Mouse (Mus musculus): ENCODE results near the gene Tesc. TPM values are rescaled to one million over a fixed set of nuclear protein-coding genes. Genes with fewer than 3 reads are reported as not detected.

Tesc gene
- polyA plus RNA-seq, 1 experiment, result 17.1 TPM

DNA sequence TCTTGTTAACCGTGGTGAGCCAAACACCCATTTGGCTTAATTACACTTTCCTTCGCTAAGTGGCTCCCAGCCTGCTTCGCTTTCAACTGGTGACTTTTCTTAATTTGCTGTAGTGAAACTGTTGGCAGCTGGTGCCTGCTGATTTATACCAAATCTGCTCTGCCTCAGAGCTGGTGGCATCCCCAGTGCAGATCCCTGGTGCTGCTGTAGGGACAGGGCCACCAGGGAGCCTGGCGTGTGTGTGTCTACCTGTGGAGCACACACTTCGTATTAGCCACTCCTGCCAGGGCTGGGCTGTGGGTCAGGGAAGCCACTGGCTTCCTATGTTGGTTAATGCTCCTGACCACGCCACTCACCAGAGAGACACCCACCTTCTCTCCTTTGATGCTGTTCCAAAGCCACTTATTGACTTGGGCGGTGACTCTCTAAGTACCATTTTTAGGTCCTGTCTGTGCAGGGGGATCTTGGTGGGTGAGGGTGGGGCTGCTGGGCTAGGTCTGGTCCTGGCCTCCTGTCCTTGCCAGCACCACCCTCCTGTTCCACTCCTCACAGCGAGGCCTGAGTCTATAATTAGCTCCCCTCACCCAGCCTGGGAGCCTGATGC lies 30.1 kb downstream of the Tesc start:
- Histone ChIP-seq H3K27me3 (ENCODE audit: control insufficient read depth, insufficient read depth, low read length) (no peaks in the 10 kb centered on the region), H3K4me1 (ENCODE audit: control insufficient read depth, insufficient read depth, insufficient read length) (no peaks in the 10 kb centered on the region), H3K36me3 (ENCODE audit: control insufficient read depth, insufficient read depth, low read length) (no peaks in the 10 kb centered on the region), H3K4me3 (ENCODE audit: extremely low read depth, insufficient read depth, insufficient read length) (no peak overlapping the region), H3K27ac (ENCODE audit: insufficient read depth, low read length) (no peak overlapping the region)
- no peak for TF ChIP-seq POLR2A (IDR thresholded peaks at IDR 0.05; ENCODE audit: low read depth, low read length)
- WGBS, result 53% methylated on average over 8 of the region's 8 CpGs
- DNase-seq (ENCODE audit: low read depth in 1 of 2, low spot score in 2 of 2), result no peak

DNA sequence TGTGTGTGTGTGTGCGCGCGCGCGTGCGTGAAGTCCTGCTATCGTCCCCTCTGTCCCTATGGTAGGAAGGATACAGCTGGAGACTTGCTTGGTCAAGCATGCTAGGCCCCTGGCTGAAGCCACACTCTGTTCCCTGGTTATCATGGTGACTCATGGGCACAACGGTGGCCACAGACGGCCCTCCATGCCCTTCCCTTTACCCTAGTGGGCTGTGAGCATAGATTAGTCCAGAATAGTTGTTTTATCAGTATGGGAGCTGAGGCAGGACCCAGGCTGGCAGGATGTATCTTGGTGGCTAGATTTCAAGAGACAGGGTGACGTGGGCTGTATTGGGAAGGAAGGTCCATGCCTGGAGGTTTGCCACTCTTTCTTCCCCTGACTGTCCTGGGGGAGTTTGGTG lies 31.3 kb downstream of the Tesc start:
- TF ChIP-seq CTCF (IDR thresholded peaks at IDR 0.05; ENCODE audit: extremely low read depth, insufficient read depth, insufficient read length, insufficient replicate concordance), result no peak
- TF ChIP-seq POLR2A (IDR thresholded peaks at IDR 0.05; ENCODE audit: low read depth, low read length), result no peak
- no peak overlapping the region for H3K4me3 ChIP-seq (ENCODE audit: extremely low read depth, insufficient read depth, insufficient read length)
- H3K36me3 ChIP-seq (ENCODE audit: control insufficient read depth, insufficient read depth, low read length), result no peaks in the 10 kb centered on the region
- H3K27ac ChIP-seq (ENCODE audit: insufficient read depth, low read length), result no peak overlapping the region
- DNase-seq (ENCODE audit: low read depth in 1 of 2, low spot score in 2 of 2), result no peak
- H3K27me3 ChIP-seq (ENCODE audit: control insufficient read depth, insufficient read depth, low read length), result no peaks in the 10 kb centered on the region
- 84% methylated on average over 10 of the region's 10 CpGs for WGBS
- no peaks in the 10 kb centered on the region for H3K4me1 ChIP-seq (ENCODE audit: control insufficient read depth, insufficient read depth, insufficient read length)

DNA sequence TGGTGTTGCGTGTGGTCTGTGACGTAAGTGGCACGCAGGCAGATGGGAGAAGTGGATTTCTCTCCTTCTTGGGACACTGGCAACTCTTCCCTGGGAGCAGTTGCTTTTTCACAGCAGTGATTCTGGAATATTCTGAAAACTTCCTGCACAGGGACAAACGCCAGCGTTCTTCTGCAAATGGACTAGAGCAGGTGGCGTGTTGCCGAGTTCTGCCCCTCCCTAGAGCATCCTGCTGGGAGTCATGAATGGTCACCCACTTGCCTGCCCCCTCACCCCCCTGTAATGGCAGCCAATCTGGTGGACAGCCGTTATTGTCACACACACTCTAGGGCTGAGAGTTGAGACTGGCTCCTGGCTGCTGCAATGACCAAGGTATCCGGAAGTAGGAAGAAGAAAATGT lies 32.1 kb downstream of the Tesc start:
- no peaks in the 10 kb centered on the region for H3K4me1 ChIP-seq (ENCODE audit: control insufficient read depth, insufficient read depth, insufficient read length)
- H3K4me3 ChIP-seq (ENCODE audit: extremely low read depth, insufficient read depth, insufficient read length), result no peak overlapping the region
- H3K27ac ChIP-seq (ENCODE audit: insufficient read depth, low read length), result no peak overlapping the region
- no peaks in the 10 kb centered on the region for H3K36me3 ChIP-seq (ENCODE audit: control insufficient read depth, insufficient read depth, low read length)
- DNase-seq (ENCODE audit: low read depth in 1 of 2, low spot score in 2 of 2), result no peak
- 91% methylated on average over 9 of the region's 9 CpGs for WGBS
- no peak for TF ChIP-seq POLR2A (IDR thresholded peaks at IDR 0.05; ENCODE audit: low read depth, low read length)
- no peak for TF ChIP-seq CTCF (IDR thresholded peaks at IDR 0.05; ENCODE audit: extremely low read depth, insufficient read depth, insufficient read length, insufficient replicate concordance)
- H3K27me3 ChIP-seq (ENCODE audit: control insufficient read depth, insufficient read depth, low read length), result no peaks in the 10 kb centered on the region

DNA sequence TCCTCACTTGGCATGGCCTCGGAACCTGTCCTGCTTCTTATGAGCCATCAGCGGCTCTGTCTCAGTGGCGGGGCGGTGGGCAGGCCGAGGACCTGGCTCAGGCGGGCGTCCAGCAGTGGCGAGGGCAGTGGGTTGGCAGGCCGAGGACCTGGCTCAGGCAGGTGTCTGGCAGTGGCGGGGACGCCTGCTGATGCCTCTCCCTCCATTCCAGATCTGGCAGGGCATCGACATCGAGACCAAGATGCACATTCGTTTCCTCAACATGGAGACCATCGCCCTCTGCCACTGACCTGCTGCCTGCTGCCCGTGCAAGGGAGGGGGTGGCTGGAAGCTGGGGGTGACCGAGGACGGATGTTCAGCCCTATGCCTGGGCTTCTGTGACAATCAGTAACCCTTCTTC lies 33.8 kb downstream of the Tesc start:
- H3K36me3 ChIP-seq (ENCODE audit: control insufficient read depth, insufficient read depth, low read length), result no peaks in the 10 kb centered on the region; the same call in 1 of the 2 replicates
- TF ChIP-seq CTCF (IDR thresholded peaks at IDR 0.05; ENCODE audit: extremely low read depth, insufficient read depth, insufficient read length, insufficient replicate concordance), result no peak
- TF ChIP-seq POLR2A (IDR thresholded peaks at IDR 0.05; ENCODE audit: low read depth, low read length), result no peak
- no peaks in the 10 kb centered on the region for H3K27me3 ChIP-seq (ENCODE audit: control insufficient read depth, insufficient read depth, low read length)
- no peaks in the 10 kb centered on the region for H3K4me1 ChIP-seq (ENCODE audit: control insufficient read depth, insufficient read depth, insufficient read length)
- no peak overlapping the region for H3K27ac ChIP-seq (ENCODE audit: insufficient read depth, low read length)
- no peak for DNase-seq (ENCODE audit: low read depth in 1 of 2, low spot score in 2 of 2)
- WGBS, result 92% methylated on average over 18 of the region's 18 CpGs
- no peak overlapping the region for H3K4me3 ChIP-seq (ENCODE audit: extremely low read depth, insufficient read depth, insufficient read length)

DNA sequence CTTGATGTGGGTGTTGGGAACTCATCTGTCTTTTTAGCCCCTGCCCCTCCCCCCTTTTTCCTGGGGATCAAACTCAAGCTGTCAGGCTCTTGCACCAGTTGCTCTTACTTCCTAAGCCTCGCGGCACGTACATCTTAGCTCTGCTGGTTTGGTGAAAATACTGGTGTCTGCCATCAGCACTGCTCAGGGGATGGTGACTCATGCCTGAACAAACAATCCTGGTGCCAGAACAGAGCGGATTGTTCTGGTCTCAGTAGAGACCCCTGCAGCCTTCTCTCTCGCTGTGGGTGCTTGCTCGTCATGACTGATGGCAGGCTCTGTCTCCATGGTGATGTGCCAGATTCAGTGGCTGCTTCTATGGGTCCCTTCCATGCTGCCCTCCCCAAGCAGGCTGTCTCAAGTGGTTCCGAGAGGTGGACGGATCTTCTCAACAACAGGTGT lies 35.7 kb downstream of the Tesc start:
- H3K4me1 ChIP-seq (ENCODE audit: control insufficient read depth, insufficient read depth, insufficient read length), result no peaks in the 10 kb centered on the region
- no peak overlapping the region for H3K27ac ChIP-seq (ENCODE audit: insufficient read depth, low read length)
- DNase-seq (ENCODE audit: low read depth in 1 of 2, low spot score in 2 of 2), result no peak
- H3K4me3 ChIP-seq (ENCODE audit: extremely low read depth, insufficient read depth, insufficient read length), result no peak overlapping the region
- 89% methylated on average over 8 of the region's 8 CpGs for WGBS
- TF ChIP-seq CTCF (IDR thresholded peaks at IDR 0.05; ENCODE audit: extremely low read depth, insufficient read depth, insufficient read length, insufficient replicate concordance) (no peak), POLR2A (IDR thresholded peaks at IDR 0.05; ENCODE audit: low read depth, low read length) (no peak)
- H3K36me3 ChIP-seq (ENCODE audit: control insufficient read depth, insufficient read depth, low read length), result no peaks in the 10 kb centered on the region; the same call in 1 of the 2 replicates
- no peaks in the 10 kb centered on the region for H3K27me3 ChIP-seq (ENCODE audit: control insufficient read depth, insufficient read depth, low read length)

DNA sequence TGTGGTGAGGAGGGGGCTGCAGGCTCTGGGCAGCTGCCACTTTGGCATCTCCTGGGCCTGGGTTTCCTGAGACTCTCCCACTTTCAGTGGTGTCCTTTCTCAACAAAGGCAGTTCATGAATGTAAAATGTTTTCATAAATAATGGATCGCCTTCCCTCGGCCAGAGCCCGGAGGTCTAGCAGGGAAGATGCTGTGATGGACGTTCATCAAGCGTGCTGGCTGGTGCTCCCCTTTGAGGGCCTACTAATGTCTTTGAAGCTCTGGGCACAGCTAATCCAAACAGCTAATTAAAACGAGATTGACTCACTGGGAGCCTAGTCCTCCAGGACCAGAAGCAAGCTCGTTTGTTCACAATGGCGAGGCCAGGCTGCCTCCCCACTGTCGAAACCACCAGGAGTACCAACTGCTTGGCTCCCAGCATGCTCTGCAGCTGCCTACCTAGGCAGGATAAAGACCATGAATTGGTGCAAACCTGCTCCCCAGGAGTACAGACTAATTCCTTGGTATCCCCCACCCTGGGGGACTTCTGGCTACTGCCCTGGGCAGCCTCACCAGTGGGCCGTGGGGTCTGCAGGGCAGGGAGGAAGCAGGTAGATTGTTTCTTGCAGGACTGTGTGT lies 36.9 kb downstream of the Tesc start:
- H3K36me3 ChIP-seq (ENCODE audit: control insufficient read depth, insufficient read depth, low read length), result no peaks in the 10 kb centered on the region; the same call in 1 of the 2 replicates
- H3K4me1 ChIP-seq (ENCODE audit: control insufficient read depth, insufficient read depth, insufficient read length), result no peaks in the 10 kb centered on the region
- no peak for DNase-seq (ENCODE audit: low read depth in 1 of 2, low spot score in 2 of 2)
- no peaks in the 10 kb centered on the region for H3K27me3 ChIP-seq (ENCODE audit: control insufficient read depth, insufficient read depth, low read length)
- no peak overlapping the region for H3K27ac ChIP-seq (ENCODE audit: insufficient read depth, low read length)
- no peak overlapping the region for H3K4me3 ChIP-seq (ENCODE audit: extremely low read depth, insufficient read depth, insufficient read length)
- WGBS, result 92% methylated on average over 10 of the region's 10 CpGs
- no peak for TF ChIP-seq CTCF (IDR thresholded peaks at IDR 0.05; ENCODE audit: extremely low read depth, insufficient read depth, insufficient read length, insufficient replicate concordance)
- no peak for TF ChIP-seq POLR2A (IDR thresholded peaks at IDR 0.05; ENCODE audit: low read depth, low read length)

DNA sequence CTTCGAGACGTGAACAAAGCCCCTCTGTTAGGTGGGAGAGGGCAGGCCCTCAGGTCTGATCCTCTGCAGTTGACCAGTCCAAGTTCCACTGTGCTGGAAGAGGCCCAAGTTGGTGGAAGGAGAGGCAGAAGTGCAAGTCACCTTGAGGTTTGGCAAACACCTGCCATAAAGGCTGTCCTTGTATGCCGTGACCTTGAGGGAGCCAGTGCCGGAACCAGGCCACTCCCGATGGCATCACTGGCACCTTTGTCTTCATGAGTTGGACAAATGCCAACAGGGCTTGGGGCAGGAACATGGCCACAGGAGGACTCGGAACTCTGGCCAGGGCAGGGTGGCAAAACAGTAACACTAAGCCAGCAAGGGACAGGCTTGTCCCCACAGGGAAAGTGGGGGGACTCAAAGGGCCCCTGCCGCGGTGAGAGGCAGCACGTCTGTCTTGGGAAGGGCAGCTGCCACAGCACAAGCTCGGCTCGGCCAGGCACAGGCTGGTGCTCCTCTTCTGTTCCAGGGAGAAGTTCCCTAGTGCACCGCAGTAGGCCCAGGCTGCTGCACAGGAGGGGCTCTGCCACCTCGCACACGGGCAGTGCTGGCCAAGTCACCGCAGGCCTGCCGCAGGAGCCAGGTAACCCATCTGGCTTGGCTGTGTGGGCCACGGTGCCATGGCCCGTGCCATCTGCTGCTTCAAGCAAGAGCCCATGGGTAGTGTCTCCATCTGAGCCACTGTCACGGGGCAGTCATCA lies 38.1 kb downstream of the Tesc start:
- Histone ChIP-seq H3K4me1 (ENCODE audit: control insufficient read depth, insufficient read depth, insufficient read length) (no peaks in the 10 kb centered on the region), H3K36me3 (ENCODE audit: control insufficient read depth, insufficient read depth, low read length) (peaks cover 2% of the 10 kb centered on the region), H3K27ac (ENCODE audit: insufficient read depth, low read length) (no peak overlapping the region), H3K27me3 (ENCODE audit: control insufficient read depth, insufficient read depth, low read length) (no peaks in the 10 kb centered on the region), H3K4me3 (ENCODE audit: extremely low read depth, insufficient read depth, insufficient read length) (no peak overlapping the region)
- 96% methylated on average over 19 of the region's 19 CpGs for WGBS
- DNase-seq (ENCODE audit: low read depth in 1 of 2, low spot score in 2 of 2), result no peak
- TF ChIP-seq CTCF (IDR thresholded peaks at IDR 0.05; ENCODE audit: extremely low read depth, insufficient read depth, insufficient read length, insufficient replicate concordance), result no peak
- no peak for TF ChIP-seq POLR2A (IDR thresholded peaks at IDR 0.05; ENCODE audit: low read depth, low read length)

All from spleen, adult 2 months (tissue).